ENCODE assay signal across 18 mouse cellular contexts in genomic region chr11:63984622-63985168, GRCm38 (mm10).
DNase-seq lines count a peak whose midpoint lies in the region; ATAC-seq lines count a peak whose summit lies in the region.
"Had no signal": no experiment of that assay in that cellular context is flagged by ENCODE, and none has a peak within 500 bp of the region (broad histone marks: within the 10 kb centered on the region; RNA-seq: fewer than 3 reads in every experiment).

No protein-coding gene starts in this region.

- no peak for DNase-seq in lung, postnatal 14 days
- DNase-seq in thymus, postnatal 25 days = peak; percentile 57
- DNase-seq in adrenal gland, adult 2 months = no peak
- no peak for DNase-seq in left cerebral cortex, postnatal 36 days (ENCODE audit: low spot score in 2 of 2)
- no peak for DNase-seq in right cerebral cortex, postnatal 25 days
- DNase-seq: cerebellum, adult 8-10 months; forebrain, postnatal 0 days; gastrocnemius, postnatal 14 days had no signal

- peak overlapping the region; percentile 40; the same call in 1 of the 2 replicates for H3K27ac ChIP-seq in lung, embryonic 16.5 days (ENCODE audit: low read length)
- H3K27ac ChIP-seq: hindbrain, embryonic 10.5 days; intestine, embryonic 15.5 days; kidney, postnatal 0 days had no signal

- H3K27me3 ChIP-seq in lung, embryonic 16.5 days (ENCODE audit: control insufficient read depth, insufficient read depth, low read depth, low read length) = no peaks in the 10 kb centered on the region
- H3K27me3 ChIP-seq: heart, embryonic 12.5 days; intestine, embryonic 15.5 days; Patski had no signal

- no peak overlapping the region for H3K4me2 ChIP-seq in lung, embryonic 16.5 days (ENCODE audit: low read depth, low read length)
- H3K4me2 ChIP-seq: heart, embryonic 12.5 days; intestine, embryonic 15.5 days had no signal

- ATAC-seq in lung, embryonic 16.5 days (ENCODE audit: low read depth) = 0 out of 2 replicates have a peak, but pooled peaks have one; percentile 36
- peak; percentile 35 for ATAC-seq in common myeloid progenitor, adult 5-6 weeks (replicated peaks; ENCODE audit: low read depth, poor library complexity, severe bottlenecking)
- 0 out of 2 replicates have a peak, but pooled peaks have one; percentile 15 for ATAC-seq in megakaryocyte progenitor cell, adult 5-6 weeks (replicated peaks; ENCODE audit: poor library complexity)
- ATAC-seq: forebrain, postnatal 0 days; intestine, embryonic 15.5 days; midbrain, embryonic 16.5 days; Patski had no signal

- H3K4me3 ChIP-seq in lung, embryonic 16.5 days (ENCODE audit: low read length) = no peak overlapping the region
- H3K4me3 ChIP-seq: heart, embryonic 12.5 days; hindbrain, embryonic 10.5 days; intestine, embryonic 15.5 days; limb, embryonic 10.5 days had no signal

- intact Hi-C loops in left cerebral cortex, postnatal 36 days (cut with DNase I) = no loop called here

- no peaks in the 10 kb centered on the region for H3K36me3 ChIP-seq in lung, embryonic 16.5 days (ENCODE audit: control insufficient read depth, insufficient read depth, low read length)
- H3K36me3 ChIP-seq: heart, embryonic 12.5 days; hindbrain, embryonic 10.5 days; intestine, embryonic 15.5 days had no signal

- no peak overlapping the region for H3K9ac ChIP-seq in lung, embryonic 16.5 days (ENCODE audit: low read length)
- H3K9ac ChIP-seq: forebrain, postnatal 0 days; heart, embryonic 12.5 days; intestine, embryonic 15.5 days had no signal

- 0 out of 2 replicates have a peak, but pooled peaks cover 2% of the 10 kb centered on the region for H3K4me1 ChIP-seq in lung, embryonic 16.5 days (replicated peaks; ENCODE audit: control insufficient read depth, insufficient read depth, low read length)
- H3K4me1 ChIP-seq: intestine, embryonic 15.5 days had no signal

- WGBS in lung, embryonic 16.5 days = 57% methylated on average over 6 of the region's 6 CpGs

- H3K9me3 ChIP-seq in lung, embryonic 16.5 days (ENCODE audit: control insufficient read depth, low read length) = no peaks in the 10 kb centered on the region
- H3K9me3 ChIP-seq: heart, embryonic 12.5 days; hindbrain, embryonic 10.5 days; intestine, embryonic 15.5 days; limb, embryonic 10.5 days had no signal
